Mouse (Mus musculus) hindbrain, embryonic 11.5 days (tissue): ENCODE data around the gene Inpp5a. TPM values are rescaled to one million over a fixed set of nuclear protein-coding genes. Genes with fewer than 3 reads are reported as not detected.
A peak's percentile ranks its signal among the peaks of the same experiment; 100 is the strongest.

Experiments
- ATAC-seq: fragments of 200-750 bp; cut with Nextera tagmentation; 2 replicates; pipeline ENCODE4 v1.8.0; 2017; ENCODE audit warnings: mild to moderate bottlenecking, moderate TSS enrichment, moderate library complexity; ENCODE audit not compliant: low FRiP score
- DNase-seq: peaks from one replicate; pipeline ENCODE4 v3.0.0-alpha.2; 2015; ENCODE audit warnings: low spot score
- H3K27ac ChIP-seq: fragments of 300-500 bp; sonication (generic); 2 replicates; pipeline ENCODE4 v1.5.1; 2014; ENCODE audit warnings: mild to moderate bottlenecking, low read depth, low read length
- H3K27me3 ChIP-seq: fragments of 300-500 bp; sonication (generic); 2 replicates; pipeline ENCODE4 v1.6.1; 2014; ENCODE audit warnings: mild to moderate bottlenecking, low read length, moderate library complexity, mixed read lengths; ENCODE audit not compliant: control insufficient read depth, insufficient read depth
- H3K36me3 ChIP-seq: fragments of 300-500 bp; sonication (generic); 2 replicates; pipeline ENCODE4 v1.6.1; 2014; ENCODE audit warnings: mild to moderate bottlenecking, low read length, moderate library complexity, mixed read lengths; ENCODE audit not compliant: control insufficient read depth, insufficient read depth
- H3K4me1 ChIP-seq: fragments of 300-500 bp; sonication (generic); replicated peaks from 2 replicates; pipeline ENCODE4 v1.6.1; 2014; ENCODE audit warnings: low read length, mixed read lengths; ENCODE audit not compliant: control insufficient read depth, insufficient read depth
- H3K4me2 ChIP-seq: fragments of 300-500 bp; sonication (generic); replicated peaks from 2 replicates; pipeline ENCODE4 v1.6.1; 2014; ENCODE audit warnings: mild to moderate bottlenecking, low read depth, low read length
- H3K4me3 ChIP-seq: fragments of 300-500 bp; sonication (generic); 2 replicates; pipeline ENCODE4 v1.5.1; 2014; ENCODE audit warnings: low read depth, low read length
- H3K9ac ChIP-seq: fragments of 300-500 bp; sonication (generic); 2 replicates; pipeline ENCODE4 v1.6.1; 2014; ENCODE audit warnings: low read depth, low read length
- H3K9me3 ChIP-seq: fragments of 300-500 bp; sonication (generic); 2 replicates; pipeline ENCODE4 v1.6.1; 2016; ENCODE audit warnings: low read length; ENCODE audit not compliant: control insufficient read depth
- WGBS: fragments of 180-500 bp; shearing (Covaris S2); extraction: QIAGEN DNeasy Blood & Tissue Kit; methylation state at CpG from one replicate; pipeline ENCODE4 v1.1.7; 2014; 5-methylcytosine and 5-hydroxymethylcytosine counted together
- polyA plus RNA-seq: library from polyadenylated mRNA; unstranded; fragments of >200 nt; fragmentation: Nextera tagmentation; extraction: Ambion mirVana; gene quantifications from 2 replicates; pipeline ENCODE4 v1.2.1, GENCODE M21; 2014

Inpp5a gene
- polyA plus RNA-seq, 1 experiment from 2014 or later, result 24.1 TPM

DNA sequence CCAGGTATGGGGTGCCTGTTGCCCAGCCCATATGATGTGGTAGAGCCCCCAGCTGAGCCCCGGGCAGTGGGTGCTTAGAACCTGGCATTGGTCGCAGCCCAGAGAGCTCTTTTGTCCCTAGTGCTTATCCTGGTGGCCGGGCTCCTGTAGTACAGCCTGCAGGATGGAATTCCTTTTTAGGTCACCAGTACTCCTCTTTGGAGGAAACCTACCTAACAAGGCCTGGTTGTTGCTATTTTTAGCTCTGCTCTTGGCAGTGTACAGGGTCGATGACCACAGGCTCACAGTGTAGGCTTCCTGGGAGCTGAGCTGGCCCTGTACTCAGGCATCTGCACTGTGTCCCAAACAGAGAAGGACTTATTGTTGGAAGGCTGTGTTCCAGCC, 79.0 kb downstream of the Inpp5a start:
- Histone ChIP-seq H3K4me1 (0 out of 2 replicates have a peak, but pooled peaks cover 4% of the 10 kb centered on the region), H3K27ac (no peak overlapping the region), H3K9me3 (no peaks in the 10 kb centered on the region), H3K36me3 (no peaks in the 10 kb centered on the region), H3K27me3 (no peaks in the 10 kb centered on the region), H3K4me2 (no peak overlapping the region), H3K9ac (no peak overlapping the region), H3K4me3 (no peak overlapping the region)
- ATAC-seq, result no peak
- WGBS, result 71% methylated on average over 4 of the region's 4 CpGs
- no peak for DNase-seq

DNA sequence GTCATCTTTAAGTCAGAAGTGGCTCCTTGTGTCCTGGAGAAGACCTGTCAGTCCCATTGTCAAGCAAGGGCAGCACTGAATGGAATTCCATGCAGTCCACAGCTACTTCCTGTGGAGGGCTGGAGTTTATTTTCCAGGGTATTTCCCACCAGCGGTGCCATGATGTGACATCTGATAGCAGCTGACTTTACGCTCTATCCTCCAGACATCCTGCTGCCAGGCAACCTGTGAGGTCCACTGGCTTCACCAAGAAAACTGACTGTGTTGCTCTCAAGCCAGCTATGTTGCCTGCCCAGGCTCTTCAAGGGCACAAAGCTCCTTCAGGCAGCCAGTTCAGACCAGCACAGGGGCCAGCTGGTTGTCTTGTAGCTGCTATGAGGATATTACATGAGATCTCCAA, 79.5 kb downstream of the Inpp5a start:
- WGBS, result 48% methylated on average over 2 of the region's 2 CpGs
- Histone ChIP-seq H3K4me3 (no peak overlapping the region), H3K4me1 (0 out of 2 replicates have a peak, but pooled peaks cover 4% of the 10 kb centered on the region), H3K27ac (no peak overlapping the region), H3K36me3 (no peaks in the 10 kb centered on the region), H3K27me3 (no peaks in the 10 kb centered on the region), H3K9me3 (no peaks in the 10 kb centered on the region), H3K9ac (no peak overlapping the region), H3K4me2 (no peak overlapping the region)
- DNase-seq (no peak), ATAC-seq (no peak)

DNA sequence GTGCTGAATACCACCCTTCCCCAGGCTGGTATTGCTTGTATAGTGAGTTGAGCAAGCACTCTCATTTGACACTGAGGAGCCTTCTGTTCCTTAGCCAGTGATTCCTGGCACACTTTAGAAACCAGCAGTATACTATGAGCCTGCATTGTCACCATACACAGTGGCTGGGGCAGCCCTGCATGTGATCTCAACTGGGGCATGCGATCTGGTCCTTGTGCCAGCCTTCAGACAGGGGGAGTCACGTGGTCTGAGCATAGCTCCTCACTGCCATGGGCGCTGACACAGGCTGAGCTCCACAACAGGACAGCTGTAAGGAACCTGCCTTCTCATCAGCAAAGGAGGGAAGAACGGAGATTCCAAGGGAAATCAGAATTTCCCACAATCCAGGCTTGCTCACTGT, 80.5 kb downstream of the Inpp5a start:
- Histone ChIP-seq H3K36me3 (no peaks in the 10 kb centered on the region), H3K4me3 (no peak overlapping the region), H3K9me3 (no peaks in the 10 kb centered on the region), H3K4me1 (0 out of 2 replicates have a peak, but pooled peaks cover 4% of the 10 kb centered on the region), H3K9ac (no peak overlapping the region), H3K27ac (no peak overlapping the region), H3K27me3 (no peaks in the 10 kb centered on the region), H3K4me2 (no peak overlapping the region)
- WGBS, result 94% methylated on average over 4 of the region's 4 CpGs
- DNase-seq (no peak), ATAC-seq (no peak)

DNA sequence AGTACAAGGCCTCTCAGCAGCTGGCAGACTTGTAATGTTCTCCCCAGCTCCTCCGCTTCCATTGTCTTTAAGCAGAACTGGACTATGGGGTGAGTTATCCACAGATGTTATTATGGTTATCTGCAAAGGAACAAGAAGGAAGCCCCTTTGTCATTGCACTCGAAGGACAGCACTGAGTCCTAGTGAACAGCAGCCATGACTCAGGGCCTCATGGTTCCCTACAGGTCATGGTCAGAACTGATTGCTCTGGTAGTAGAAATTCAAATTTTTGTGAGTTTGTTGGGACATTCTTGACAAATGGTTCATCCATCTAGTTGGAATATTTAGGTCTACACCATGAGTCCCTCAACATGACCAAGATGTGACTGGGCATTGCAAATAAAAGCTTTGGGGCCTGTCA, 81.6 kb downstream of the Inpp5a start:
- Histone ChIP-seq H3K4me3 (no peak overlapping the region), H3K36me3 (no peaks in the 10 kb centered on the region), H3K27me3 (no peaks in the 10 kb centered on the region), H3K4me2 (no peak overlapping the region), H3K9ac (no peak overlapping the region), H3K27ac (no peak overlapping the region), H3K4me1 (0 out of 2 replicates have a peak, but pooled peaks cover 4% of the 10 kb centered on the region), H3K9me3 (no peaks in the 10 kb centered on the region)
- no peak for DNase-seq
- no peak for ATAC-seq
- 84% methylated on average over 2 of the region's 2 CpGs for WGBS

DNA sequence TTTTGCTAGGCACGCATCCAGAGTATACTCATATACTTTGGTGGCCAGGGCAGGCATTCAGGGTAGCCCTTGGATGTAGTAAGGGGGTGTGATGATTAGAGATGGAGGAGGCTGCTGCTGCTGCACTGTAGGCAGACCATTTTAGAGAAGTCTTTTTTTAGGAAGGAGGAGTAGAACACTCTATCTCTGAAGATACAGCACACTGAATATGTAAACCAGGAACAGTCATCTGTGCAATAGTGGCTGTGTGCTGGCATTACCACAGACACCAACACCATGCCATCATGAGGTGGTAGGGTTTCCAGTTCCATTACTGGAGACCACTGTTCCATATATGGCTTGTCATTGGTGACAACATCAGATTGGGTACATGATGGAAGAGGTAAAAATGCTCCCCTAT, 83.1 kb downstream of the Inpp5a start:
- Histone ChIP-seq H3K27ac (no peak overlapping the region), H3K27me3 (no peaks in the 10 kb centered on the region), H3K9ac (no peak overlapping the region), H3K9me3 (no peaks in the 10 kb centered on the region), H3K36me3 (no peaks in the 10 kb centered on the region), H3K4me1 (0 out of 2 replicates have a peak, but pooled peaks cover 4% of the 10 kb centered on the region), H3K4me2 (no peak overlapping the region), H3K4me3 (no peak overlapping the region)
- ATAC-seq, result no peak
- WGBS, result 81% methylated on average over 1 of the region's 1 CpGs
- DNase-seq, result no peak

DNA sequence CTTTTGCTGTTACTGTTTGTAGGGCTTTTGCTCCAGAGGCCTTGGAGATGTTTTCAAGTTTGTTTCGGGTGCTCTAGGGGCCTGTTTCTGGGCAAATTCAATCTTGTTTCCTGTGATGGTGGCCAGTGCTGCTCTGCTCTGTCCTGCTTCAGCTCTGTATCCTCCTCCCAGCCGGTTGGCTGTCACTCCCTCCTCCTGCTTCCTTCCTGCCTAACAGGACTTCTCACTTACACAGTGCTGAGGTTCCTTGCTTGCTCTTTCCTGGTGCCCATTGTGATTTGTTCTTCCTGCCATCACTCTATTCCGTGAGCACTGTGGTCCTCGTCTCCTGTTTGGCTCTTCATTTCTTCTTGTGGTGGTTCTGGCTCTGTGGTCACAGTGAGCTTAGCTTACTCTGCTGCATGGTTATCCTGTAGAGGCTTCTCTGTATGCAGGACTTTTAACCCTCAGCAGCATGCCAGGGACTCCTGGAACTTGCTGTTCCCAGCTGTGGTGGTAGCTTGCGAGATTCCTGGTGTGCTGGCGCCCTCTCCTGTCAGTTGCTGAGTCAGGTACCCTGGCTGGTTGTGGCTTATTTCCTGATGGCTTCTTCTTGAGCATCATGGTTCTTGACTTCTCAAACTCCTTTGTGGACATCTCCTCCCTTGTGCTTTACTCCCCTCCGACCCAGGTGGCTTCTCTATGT, 84.1 kb downstream of the Inpp5a start:
- no peaks in the 10 kb centered on the region for H3K27me3 ChIP-seq
- no peak for ATAC-seq
- H3K9ac ChIP-seq, result no peak overlapping the region
- peak; percentile 82 for DNase-seq
- 0 out of 2 replicates have a peak, but pooled peaks cover 2% of the 10 kb centered on the region for H3K4me1 ChIP-seq
- H3K27ac ChIP-seq, result no peak overlapping the region
- no peaks in the 10 kb centered on the region for H3K9me3 ChIP-seq
- H3K4me2 ChIP-seq, result no peak overlapping the region
- 36% methylated on average over 7 of the region's 7 CpGs for WGBS
- H3K36me3 ChIP-seq, result no peaks in the 10 kb centered on the region
- H3K4me3 ChIP-seq, result no peak overlapping the region

DNA sequence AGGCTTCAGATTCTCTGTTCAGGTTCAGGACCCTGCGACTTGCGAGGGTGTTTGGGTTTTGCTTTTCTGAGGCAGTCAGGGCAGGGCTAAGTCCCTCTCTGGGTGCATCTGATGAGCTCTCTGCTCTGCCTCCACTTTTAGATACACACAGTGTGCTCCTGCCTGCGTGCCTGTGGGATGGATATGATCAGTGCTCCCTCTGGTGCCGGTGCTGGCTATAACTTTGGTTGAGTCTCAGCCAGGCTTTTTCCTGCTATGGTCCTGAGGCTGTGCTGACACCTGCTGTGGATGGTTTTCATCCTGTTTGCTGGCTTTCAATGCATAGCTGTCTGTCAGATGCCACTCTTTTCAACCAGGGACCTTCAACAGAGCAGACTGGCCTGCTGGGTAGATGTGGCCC, 87.0 kb downstream of the Inpp5a start:
- H3K27ac ChIP-seq, result no peak overlapping the region
- H3K27me3 ChIP-seq, result no peaks in the 10 kb centered on the region
- no peak overlapping the region for H3K4me2 ChIP-seq
- no peak overlapping the region for H3K4me3 ChIP-seq
- no peaks in the 10 kb centered on the region for H3K9me3 ChIP-seq
- no peak for ATAC-seq
- H3K36me3 ChIP-seq, result no peaks in the 10 kb centered on the region
- no peaks in the 10 kb centered on the region for H3K4me1 ChIP-seq
- 50% methylated on average over 4 of the region's 4 CpGs for WGBS
- no peak overlapping the region for H3K9ac ChIP-seq
- no peak for DNase-seq

DNA sequence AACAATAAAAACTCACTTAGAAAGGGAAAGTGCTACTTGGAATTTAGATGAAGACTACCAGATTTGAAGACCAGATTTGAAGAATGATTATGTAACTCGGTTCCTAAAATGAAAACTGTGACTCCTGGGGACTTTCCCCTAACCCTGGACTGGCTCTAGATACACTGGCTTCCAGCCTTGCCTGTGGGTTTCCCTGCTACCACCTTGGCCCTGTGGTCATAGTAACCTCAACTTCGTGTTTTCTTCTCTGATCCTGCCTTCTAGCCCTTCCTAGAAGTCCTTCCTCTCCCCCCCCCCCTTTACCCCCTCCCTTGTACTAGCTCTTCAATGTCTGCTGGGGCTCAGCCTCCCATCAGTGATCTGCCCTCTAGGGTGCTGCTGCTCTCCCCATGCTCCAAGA, 87.8 kb downstream of the Inpp5a start:
- Histone ChIP-seq H3K4me1 (no peaks in the 10 kb centered on the region), H3K27ac (no peak overlapping the region), H3K27me3 (no peaks in the 10 kb centered on the region), H3K9ac (no peak overlapping the region), H3K9me3 (no peaks in the 10 kb centered on the region), H3K4me2 (no peak overlapping the region), H3K4me3 (no peak overlapping the region), H3K36me3 (no peaks in the 10 kb centered on the region)
- WGBS, result 62% methylated on average over 2 of the region's 2 CpGs
- ATAC-seq (no peak), DNase-seq (no peak)

DNA sequence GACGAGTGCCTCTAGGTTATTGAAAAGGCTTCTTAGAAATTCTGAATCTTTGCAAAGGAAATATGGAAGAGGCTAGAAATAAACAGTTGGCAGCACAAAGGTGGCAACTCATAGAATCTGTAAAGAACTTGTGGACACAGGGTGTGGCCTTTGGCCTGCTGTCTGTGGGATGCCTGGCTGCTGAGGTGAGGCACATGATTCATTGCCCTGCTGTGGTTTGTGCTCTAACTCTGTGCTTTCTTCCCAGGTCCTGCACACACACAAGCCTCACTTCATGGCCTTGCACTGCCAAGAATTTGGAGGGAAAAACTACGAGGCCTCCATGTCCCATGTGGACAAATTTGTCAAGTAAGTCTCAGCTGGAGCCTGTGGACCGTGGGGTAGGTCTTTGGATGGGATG, 88.8 kb downstream of the Inpp5a start:
- Histone ChIP-seq H3K36me3 (no peaks in the 10 kb centered on the region), H3K4me2 (no peak overlapping the region), H3K4me3 (no peak overlapping the region), H3K27ac (no peak overlapping the region), H3K9ac (no peak overlapping the region), H3K27me3 (no peaks in the 10 kb centered on the region), H3K4me1 (no peaks in the 10 kb centered on the region), H3K9me3 (no peaks in the 10 kb centered on the region)
- ATAC-seq (no peak), DNase-seq (no peak)
- 87% methylated on average over 3 of the region's 3 CpGs for WGBS
